Mouse (Mus musculus): ENCODE measurements around the gene Hoxd3. TPM values are rescaled to one million over a fixed set of nuclear protein-coding genes. Genes with fewer than 3 reads are reported as not detected.

Hoxd3 gene
- polyA plus RNA-seq, 1 experiment = 5.7 TPM

GRCm38 (mm10) chr2:74746298-74746921 is 34.7 kb downstream of the Hoxd3 start:
- no peak overlapping the region for H3K27ac ChIP-seq (ENCODE audit: insufficient read depth, low read length)
- H3K27me3 ChIP-seq (ENCODE audit: control insufficient read depth, insufficient read depth, low read length) = peaks cover 7% of the 10 kb centered on the region; the same call in 1 of the 2 replicates
- WGBS = 1% methylated on average over 58 of the region's 58 CpGs
- TF ChIP-seq CTCF (IDR thresholded peaks at IDR 0.05; ENCODE audit: borderline replicate concordance, insufficient read depth, low read depth, low read length) = no peak
- no peak for TF ChIP-seq POLR2A (IDR thresholded peaks at IDR 0.05; ENCODE audit: borderline replicate concordance, insufficient read depth, low read length)
- DNase-seq = no peak
- H3K4me3 ChIP-seq (replicated peaks; ENCODE audit: insufficient read depth, low read depth, low read length) = no peak overlapping the region
- H3K4me1 ChIP-seq (ENCODE audit: control insufficient read depth, insufficient read depth, low read length) = no peaks in the 10 kb centered on the region

- H3K27ac ChIP-seq (ENCODE audit: insufficient read depth, low read length) = no peak overlapping the region
- no peak for DNase-seq
- peaks cover 7% of the 10 kb centered on the region; the same call in 1 of the 2 replicates for H3K27me3 ChIP-seq (ENCODE audit: control insufficient read depth, insufficient read depth, low read length)
- no peak overlapping the region for H3K4me3 ChIP-seq (replicated peaks; ENCODE audit: insufficient read depth, low read depth, low read length)
- no peak for TF ChIP-seq CTCF (IDR thresholded peaks at IDR 0.05; ENCODE audit: borderline replicate concordance, insufficient read depth, low read depth, low read length)
- no peak for TF ChIP-seq POLR2A (IDR thresholded peaks at IDR 0.05; ENCODE audit: borderline replicate concordance, insufficient read depth, low read length)
- WGBS = 3% methylated on average over 24 of the region's 24 CpGs
- no peaks in the 10 kb centered on the region for H3K4me1 ChIP-seq (ENCODE audit: control insufficient read depth, insufficient read depth, low read length)
Observed at GRCm38 (mm10) chr2:74747006-74747405, 35.3 kb downstream of the Hoxd3 start.

- H3K27ac ChIP-seq (ENCODE audit: insufficient read depth, low read length) = no peak overlapping the region
- no peaks in the 10 kb centered on the region for H3K4me1 ChIP-seq (ENCODE audit: control insufficient read depth, insufficient read depth, low read length)
Observed at GRCm38 (mm10) chr2:74747661-74748141, 36.0 kb downstream of the Hoxd3 start.

GRCm38 (mm10) chr2:74748436-74748995 is 36.8 kb downstream of the Hoxd3 start:
- Histone ChIP-seq H3K27me3 (ENCODE audit: control insufficient read depth, insufficient read depth, low read length) (peaks cover 7% of the 10 kb centered on the region; the same call in 1 of the 2 replicates), H3K4me3 (replicated peaks; ENCODE audit: insufficient read depth, low read depth, low read length) (no peak overlapping the region)
- DNase-seq = no peak

More at GRCm38 (mm10) chr2:74747661-74748141, 36.0 kb downstream of the Hoxd3 start:
- TF ChIP-seq POLR2A (IDR thresholded peaks at IDR 0.05; ENCODE audit: borderline replicate concordance, insufficient read depth, low read length) (no peak), CTCF (IDR thresholded peaks at IDR 0.05; ENCODE audit: borderline replicate concordance, insufficient read depth, low read depth, low read length) (no peak)
- no peak for DNase-seq
- WGBS = 8% methylated on average over 11 of the region's 11 CpGs
- no peak overlapping the region for H3K4me3 ChIP-seq (replicated peaks; ENCODE audit: insufficient read depth, low read depth, low read length)
- H3K27me3 ChIP-seq (ENCODE audit: control insufficient read depth, insufficient read depth, low read length) = peaks cover 7% of the 10 kb centered on the region; the same call in 1 of the 2 replicates

GRCm38 (mm10) chr2:74749337-74750121 is 37.8 kb downstream of the Hoxd3 start:
- Histone ChIP-seq H3K4me3 (replicated peaks; ENCODE audit: insufficient read depth, low read depth, low read length) (no peak overlapping the region), H3K4me1 (ENCODE audit: control insufficient read depth, insufficient read depth, low read length) (no peaks in the 10 kb centered on the region), H3K27ac (ENCODE audit: insufficient read depth, low read length) (no peak overlapping the region), H3K27me3 (ENCODE audit: control insufficient read depth, insufficient read depth, low read length) (peaks cover 7% of the 10 kb centered on the region; the same call in 1 of the 2 replicates)
- DNase-seq = no peak
- 2% methylated on average over 47 of the region's 47 CpGs for WGBS
- TF ChIP-seq POLR2A (IDR thresholded peaks at IDR 0.05; ENCODE audit: borderline replicate concordance, insufficient read depth, low read length) (no peak), CTCF (IDR thresholded peaks at IDR 0.05; ENCODE audit: borderline replicate concordance, insufficient read depth, low read depth, low read length) (no peak)

More at GRCm38 (mm10) chr2:74748436-74748995, 36.8 kb downstream of the Hoxd3 start:
- Histone ChIP-seq H3K27ac (ENCODE audit: insufficient read depth, low read length) (no peak overlapping the region), H3K4me1 (ENCODE audit: control insufficient read depth, insufficient read depth, low read length) (no peaks in the 10 kb centered on the region)
- no peak for TF ChIP-seq CTCF (IDR thresholded peaks at IDR 0.05; ENCODE audit: borderline replicate concordance, insufficient read depth, low read depth, low read length)
- no peak for TF ChIP-seq POLR2A (IDR thresholded peaks at IDR 0.05; ENCODE audit: borderline replicate concordance, insufficient read depth, low read length)
- WGBS = 7% methylated on average over 9 of the region's 9 CpGs

- TF ChIP-seq CTCF (IDR thresholded peaks at IDR 0.05; ENCODE audit: borderline replicate concordance, insufficient read depth, low read depth, low read length) = no peak
- DNase-seq = no peak
- Histone ChIP-seq H3K27ac (ENCODE audit: insufficient read depth, low read length) (no peak overlapping the region), H3K27me3 (ENCODE audit: control insufficient read depth, insufficient read depth, low read length) (peaks cover 6% of the 10 kb centered on the region; the same call in 1 of the 2 replicates), H3K4me3 (replicated peaks; ENCODE audit: insufficient read depth, low read depth, low read length) (no peak overlapping the region), H3K4me1 (ENCODE audit: control insufficient read depth, insufficient read depth, low read length) (no peaks in the 10 kb centered on the region)
- WGBS = 18% methylated on average over 5 of the region's 5 CpGs
Observed at GRCm38 (mm10) chr2:74750731-74751250, 39.1 kb downstream of the Hoxd3 start.

GRCm38 (mm10) chr2:74751861-74752260 is 40.1 kb downstream of the Hoxd3 start:
- Histone ChIP-seq H3K4me1 (ENCODE audit: control insufficient read depth, insufficient read depth, low read length) (no peaks in the 10 kb centered on the region), H3K4me3 (replicated peaks; ENCODE audit: insufficient read depth, low read depth, low read length) (no peak overlapping the region), H3K27me3 (ENCODE audit: control insufficient read depth, insufficient read depth, low read length) (peaks cover 6% of the 10 kb centered on the region; the same call in 1 of the 2 replicates), H3K27ac (ENCODE audit: insufficient read depth, low read length) (no peak overlapping the region)
- no peak for TF ChIP-seq CTCF (IDR thresholded peaks at IDR 0.05; ENCODE audit: borderline replicate concordance, insufficient read depth, low read depth, low read length)
- WGBS = 68% methylated on average over 1 of the region's 1 CpGs
- DNase-seq = no peak

Data from cerebellum, adult 2 months (tissue).